Mouse (Mus musculus): Measurements from ENCODE around the gene Adam19. TPM values are rescaled to one million over a fixed set of nuclear protein-coding genes. Genes with fewer than 3 reads are reported as not detected.

Gene Adam19
- polyA plus RNA-seq, 1 experiment from 2014 or later, result 8.8 TPM

DNA sequence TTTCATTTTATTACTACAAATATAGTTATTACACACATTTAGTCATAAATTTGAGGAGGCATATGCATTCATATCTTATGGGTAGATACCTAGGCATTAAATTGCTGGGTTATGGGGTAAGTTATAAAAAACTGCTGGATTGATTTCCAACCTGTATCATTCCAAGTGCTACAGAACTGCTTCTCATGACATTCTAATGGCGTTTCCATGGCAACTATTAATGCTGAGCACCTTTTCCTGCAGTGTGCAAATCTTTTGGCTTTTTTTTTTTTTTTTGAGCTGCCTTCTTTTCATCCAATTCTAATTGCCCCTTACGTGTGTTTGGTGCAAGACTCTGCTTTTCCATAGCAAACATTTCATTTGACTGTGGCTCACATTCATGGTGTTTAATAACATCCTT is 25.8 kb upstream of the Adam19 start:
- Histone ChIP-seq H3K27me3 (replicated peaks; ENCODE audit: control insufficient read depth, insufficient read depth, low read length) (no peaks in the 10 kb centered on the region), H3K9me3 (ENCODE audit: control insufficient read depth, low read length) (no peaks in the 10 kb centered on the region), H3K4me3 (ENCODE audit: low read depth, low read length) (no peak overlapping the region), H3K4me2 (no peak overlapping the region), H3K27ac (ENCODE audit: low read depth, low read length) (no peak overlapping the region), H3K9ac (ENCODE audit: low read depth, low read length) (no peak overlapping the region), H3K36me3 (ENCODE audit: control insufficient read depth, insufficient read depth, low read length) (no peaks in the 10 kb centered on the region), H3K4me1 (replicated peaks; ENCODE audit: control insufficient read depth, insufficient read depth, low read length) (no peaks in the 10 kb centered on the region)
- no peak for DNase-seq (ENCODE audit: low spot score)
- WGBS, result 73% methylated on average over 2 of the region's 2 CpGs
- ATAC-seq (replicated peaks; ENCODE audit: low FRiP score), result no peak

- no peak overlapping the region for H3K4me2 ChIP-seq
- no peak overlapping the region for H3K4me3 ChIP-seq (ENCODE audit: low read depth, low read length)
- H3K9ac ChIP-seq (ENCODE audit: low read depth, low read length), result no peak overlapping the region
- H3K27me3 ChIP-seq (replicated peaks; ENCODE audit: control insufficient read depth, insufficient read depth, low read length), result no peaks in the 10 kb centered on the region
- WGBS, result 52% methylated on average over 3 of the region's 3 CpGs
- DNase-seq (ENCODE audit: low spot score), result no peak
- H3K9me3 ChIP-seq (ENCODE audit: control insufficient read depth, low read length), result no peaks in the 10 kb centered on the region
- ATAC-seq (replicated peaks; ENCODE audit: low FRiP score), result no peak
- H3K36me3 ChIP-seq (ENCODE audit: control insufficient read depth, insufficient read depth, low read length), result no peaks in the 10 kb centered on the region
- no peak overlapping the region for H3K27ac ChIP-seq (ENCODE audit: low read depth, low read length)
- no peaks in the 10 kb centered on the region for H3K4me1 ChIP-seq (replicated peaks; ENCODE audit: control insufficient read depth, insufficient read depth, low read length)
Measured at GRCm38 (mm10) chr11:46031470-46031869, 24.3 kb upstream of the Adam19 start.

DNA sequence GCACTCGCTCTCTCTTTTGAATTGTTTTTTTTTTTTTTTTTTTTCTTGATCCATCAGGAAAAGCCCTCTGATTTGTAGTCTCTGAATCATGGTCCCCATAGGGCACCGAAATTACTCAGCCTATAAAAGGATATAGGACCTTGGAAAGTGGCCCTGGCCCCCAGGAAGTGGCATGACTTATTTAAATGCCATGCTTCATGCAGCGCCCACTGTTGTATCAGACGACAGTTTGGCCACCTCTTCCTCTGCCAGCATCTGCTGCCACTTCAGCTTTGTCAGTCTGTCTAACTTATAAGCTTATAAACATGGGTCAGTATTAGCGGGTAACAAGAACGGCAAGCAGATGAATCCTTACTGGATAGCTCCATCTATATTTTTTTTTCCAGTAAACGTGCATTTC is 22.8 kb upstream of the Adam19 start:
- no peak for DNase-seq (ENCODE audit: low spot score)
- WGBS, result 79% methylated on average over 7 of the region's 7 CpGs
- Histone ChIP-seq H3K4me3 (ENCODE audit: low read depth, low read length) (no peak overlapping the region), H3K4me2 (no peak overlapping the region), H3K9me3 (ENCODE audit: control insufficient read depth, low read length) (no peaks in the 10 kb centered on the region), H3K4me1 (replicated peaks; ENCODE audit: control insufficient read depth, insufficient read depth, low read length) (no peaks in the 10 kb centered on the region), H3K36me3 (ENCODE audit: control insufficient read depth, insufficient read depth, low read length) (no peaks in the 10 kb centered on the region), H3K27ac (ENCODE audit: low read depth, low read length) (no peak overlapping the region), H3K9ac (ENCODE audit: low read depth, low read length) (no peak overlapping the region), H3K27me3 (replicated peaks; ENCODE audit: control insufficient read depth, insufficient read depth, low read length) (no peaks in the 10 kb centered on the region)
- ATAC-seq (replicated peaks; ENCODE audit: low FRiP score), result no peak

DNA sequence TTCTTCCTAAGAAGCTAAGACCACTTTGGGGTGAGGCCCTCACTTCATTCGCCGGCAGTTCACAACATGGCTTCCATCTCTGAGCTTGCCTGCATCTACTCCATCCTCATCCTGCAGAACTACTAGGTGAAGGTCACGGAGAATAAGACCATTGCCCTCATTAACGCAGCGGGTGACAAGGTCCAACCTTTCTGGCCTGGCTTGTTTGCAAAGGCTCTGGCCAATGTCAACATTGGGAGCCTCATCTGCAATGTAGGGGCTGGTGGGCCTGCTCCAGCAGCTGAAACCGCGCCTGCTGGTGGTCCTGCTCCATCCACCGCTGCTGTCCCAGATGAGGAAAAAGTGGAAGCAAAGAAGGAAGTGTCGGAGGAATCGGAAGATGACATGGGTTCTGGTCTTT is 19.4 kb upstream of the Adam19 start:
- ATAC-seq (replicated peaks; ENCODE audit: low FRiP score), result 0 out of 2 replicates have a peak, but pooled peaks have one; percentile 39
- no peak overlapping the region for H3K27ac ChIP-seq (ENCODE audit: low read depth, low read length)
- no peak for DNase-seq (ENCODE audit: low spot score)
- 83% methylated on average over 10 of the region's 10 CpGs for WGBS
- no peak overlapping the region for H3K4me3 ChIP-seq (ENCODE audit: low read depth, low read length)
- no peaks in the 10 kb centered on the region for H3K4me1 ChIP-seq (replicated peaks; ENCODE audit: control insufficient read depth, insufficient read depth, low read length)
- no peaks in the 10 kb centered on the region for H3K9me3 ChIP-seq (ENCODE audit: control insufficient read depth, low read length)
- H3K27me3 ChIP-seq (replicated peaks; ENCODE audit: control insufficient read depth, insufficient read depth, low read length), result no peaks in the 10 kb centered on the region
- no peak overlapping the region for H3K4me2 ChIP-seq
- H3K36me3 ChIP-seq (ENCODE audit: control insufficient read depth, insufficient read depth, low read length), result no peaks in the 10 kb centered on the region
- no peak overlapping the region for H3K9ac ChIP-seq (ENCODE audit: low read depth, low read length)

DNA sequence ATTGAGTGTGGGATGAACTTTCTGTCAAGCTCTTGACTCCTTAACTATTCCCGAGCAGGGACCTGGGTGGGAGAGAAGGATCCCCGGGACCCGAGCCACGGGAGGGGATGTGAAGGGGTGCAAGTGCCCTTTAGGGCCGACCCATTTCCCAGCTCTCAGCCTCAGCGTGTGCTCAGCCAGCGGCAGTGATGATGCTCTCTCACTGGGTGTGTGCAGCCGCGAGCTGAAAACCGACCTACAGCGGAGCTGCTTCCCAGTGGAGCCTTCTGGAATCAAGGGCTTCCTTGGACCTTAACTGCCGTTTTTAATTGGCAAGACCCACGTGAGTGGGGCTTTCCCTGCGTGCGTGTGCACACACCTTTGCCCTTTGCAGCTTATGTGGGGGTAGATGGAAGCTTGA is 16.9 kb upstream of the Adam19 start:
- Histone ChIP-seq H3K4me1 (replicated peaks; ENCODE audit: control insufficient read depth, insufficient read depth, low read length) (no peaks in the 10 kb centered on the region), H3K4me2 (peak overlapping the region; percentile 4; the same call in 1 of the 2 replicates), H3K36me3 (ENCODE audit: control insufficient read depth, insufficient read depth, low read length) (no peaks in the 10 kb centered on the region), H3K4me3 (ENCODE audit: low read depth, low read length) (no peak overlapping the region), H3K27ac (ENCODE audit: low read depth, low read length) (no peak overlapping the region), H3K9ac (ENCODE audit: low read depth, low read length) (no peak overlapping the region), H3K9me3 (ENCODE audit: control insufficient read depth, low read length) (no peaks in the 10 kb centered on the region), H3K27me3 (replicated peaks; ENCODE audit: control insufficient read depth, insufficient read depth, low read length) (no peaks in the 10 kb centered on the region)
- 72% methylated on average over 15 of the region's 15 CpGs for WGBS
- DNase-seq (ENCODE audit: low spot score) (no peak), ATAC-seq (replicated peaks; ENCODE audit: low FRiP score) (no peak)

DNA sequence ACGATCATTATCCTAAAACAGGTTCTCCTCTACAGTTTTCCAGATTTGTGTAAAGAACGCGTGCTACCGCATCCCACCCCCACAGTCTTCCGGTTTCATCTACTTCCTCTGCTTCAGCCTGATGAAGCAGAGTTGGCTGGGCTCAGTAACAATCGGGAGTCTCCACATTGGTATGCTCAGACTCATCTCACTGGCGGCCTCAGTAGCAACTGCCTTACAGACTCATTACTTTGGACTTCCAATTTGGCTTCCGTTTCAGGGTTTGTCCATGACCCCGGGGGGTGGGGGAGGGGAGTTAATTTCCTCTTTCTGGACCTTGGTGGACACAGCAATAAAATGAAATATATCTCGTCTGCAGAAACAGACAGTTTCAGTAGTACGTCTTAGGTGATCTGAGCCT is 16.5 kb upstream of the Adam19 start:
- no peak overlapping the region for H3K4me3 ChIP-seq (ENCODE audit: low read depth, low read length)
- ATAC-seq (replicated peaks; ENCODE audit: low FRiP score) (no peak), DNase-seq (ENCODE audit: low spot score) (no peak)
- H3K9ac ChIP-seq (ENCODE audit: low read depth, low read length), result no peak overlapping the region
- no peaks in the 10 kb centered on the region for H3K9me3 ChIP-seq (ENCODE audit: control insufficient read depth, low read length)
- H3K36me3 ChIP-seq (ENCODE audit: control insufficient read depth, insufficient read depth, low read length), result no peaks in the 10 kb centered on the region
- H3K4me1 ChIP-seq (replicated peaks; ENCODE audit: control insufficient read depth, insufficient read depth, low read length), result no peaks in the 10 kb centered on the region
- 42% methylated on average over 11 of the region's 11 CpGs for WGBS
- H3K4me2 ChIP-seq, result peak overlapping the region; percentile 4; the same call in 1 of the 2 replicates
- H3K27ac ChIP-seq (ENCODE audit: low read depth, low read length), result no peak overlapping the region
- H3K27me3 ChIP-seq (replicated peaks; ENCODE audit: control insufficient read depth, insufficient read depth, low read length), result no peaks in the 10 kb centered on the region

GRCm38 (mm10) chr11:46040841-46041556 is 14.8 kb upstream of the Adam19 start:
- H3K4me2 ChIP-seq, result no peak overlapping the region
- no peak for ATAC-seq (replicated peaks; ENCODE audit: low FRiP score)
- DNase-seq (ENCODE audit: low spot score), result no peak
- H3K9ac ChIP-seq (ENCODE audit: low read depth, low read length), result no peak overlapping the region
- no peak overlapping the region for H3K4me3 ChIP-seq (ENCODE audit: low read depth, low read length)
- no peaks in the 10 kb centered on the region for H3K9me3 ChIP-seq (ENCODE audit: control insufficient read depth, low read length)
- no peak overlapping the region for H3K27ac ChIP-seq (ENCODE audit: low read depth, low read length)
- no peaks in the 10 kb centered on the region for H3K36me3 ChIP-seq (ENCODE audit: control insufficient read depth, insufficient read depth, low read length)
- no peaks in the 10 kb centered on the region for H3K4me1 ChIP-seq (replicated peaks; ENCODE audit: control insufficient read depth, insufficient read depth, low read length)
- no peaks in the 10 kb centered on the region for H3K27me3 ChIP-seq (replicated peaks; ENCODE audit: control insufficient read depth, insufficient read depth, low read length)
- 73% methylated on average over 9 of the region's 9 CpGs for WGBS

DNA sequence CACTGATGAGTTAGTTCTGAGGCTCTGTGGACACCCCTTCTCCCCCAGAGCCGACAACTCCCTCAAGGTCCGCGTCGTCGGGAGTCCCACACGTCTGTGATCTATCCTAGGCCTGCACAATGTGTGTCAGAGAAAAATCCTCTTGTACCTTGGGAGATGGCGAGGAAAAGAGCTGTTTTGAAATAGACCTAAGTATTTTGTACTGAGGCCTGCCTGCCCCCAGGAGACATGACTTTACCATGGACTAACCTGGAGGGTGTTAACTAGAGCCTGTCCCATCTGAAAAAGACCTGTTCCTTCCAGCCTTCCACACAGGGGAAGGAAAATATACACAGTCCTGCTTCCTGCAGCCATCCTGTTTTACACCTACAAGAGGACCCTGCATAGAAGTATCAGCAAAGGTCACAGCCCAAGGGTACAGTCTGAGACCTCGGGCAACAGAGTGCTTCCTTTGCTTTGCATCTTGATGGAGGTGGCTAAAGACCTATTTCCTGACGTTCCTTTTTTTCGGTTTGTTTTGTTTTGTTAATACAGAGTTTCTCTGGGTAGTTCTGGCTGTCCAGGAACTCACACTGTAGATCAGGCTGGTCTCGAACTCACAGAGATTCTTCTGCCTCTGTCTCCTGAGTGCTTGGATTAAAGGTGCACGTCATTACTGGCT is 14.1 kb upstream of the Adam19 start:
- Histone ChIP-seq H3K27me3 (replicated peaks; ENCODE audit: control insufficient read depth, insufficient read depth, low read length) (no peaks in the 10 kb centered on the region), H3K4me3 (ENCODE audit: low read depth, low read length) (no peak overlapping the region), H3K9me3 (ENCODE audit: control insufficient read depth, low read length) (no peaks in the 10 kb centered on the region), H3K4me2 (no peak overlapping the region), H3K36me3 (ENCODE audit: control insufficient read depth, insufficient read depth, low read length) (no peaks in the 10 kb centered on the region), H3K4me1 (replicated peaks; ENCODE audit: control insufficient read depth, insufficient read depth, low read length) (no peaks in the 10 kb centered on the region), H3K9ac (ENCODE audit: low read depth, low read length) (no peak overlapping the region), H3K27ac (ENCODE audit: low read depth, low read length) (no peak overlapping the region)
- ATAC-seq (replicated peaks; ENCODE audit: low FRiP score), result no peak
- DNase-seq (ENCODE audit: low spot score), result no peak
- 73% methylated on average over 12 of the region's 12 CpGs for WGBS

DNA sequence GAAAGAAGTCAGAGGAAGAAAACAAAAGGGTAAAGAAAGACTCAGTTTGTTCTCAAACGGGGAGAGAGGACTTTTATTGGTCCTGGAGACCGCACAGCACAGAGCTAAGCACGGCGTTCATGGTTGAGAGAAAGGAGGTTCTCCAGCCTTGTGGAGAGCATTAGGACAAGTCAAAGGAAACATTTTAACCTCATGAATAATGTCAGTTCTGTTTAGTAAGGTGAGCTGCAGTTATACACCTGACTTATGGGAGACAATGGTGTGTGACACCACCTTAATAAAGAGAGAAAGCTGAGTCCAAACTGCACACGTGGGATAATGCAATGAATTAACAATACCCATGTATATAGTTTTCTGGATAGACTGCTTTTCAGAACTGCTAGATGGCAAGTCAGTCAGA is 11.0 kb upstream of the Adam19 start:
- H3K9ac ChIP-seq (ENCODE audit: low read depth, low read length), result no peak overlapping the region
- H3K27me3 ChIP-seq (replicated peaks; ENCODE audit: control insufficient read depth, insufficient read depth, low read length), result no peaks in the 10 kb centered on the region
- no peak overlapping the region for H3K4me2 ChIP-seq
- H3K9me3 ChIP-seq (ENCODE audit: control insufficient read depth, low read length), result no peaks in the 10 kb centered on the region
- 89% methylated on average over 5 of the region's 5 CpGs for WGBS
- H3K27ac ChIP-seq (ENCODE audit: low read depth, low read length), result no peak overlapping the region
- no peaks in the 10 kb centered on the region for H3K4me1 ChIP-seq (replicated peaks; ENCODE audit: control insufficient read depth, insufficient read depth, low read length)
- no peaks in the 10 kb centered on the region for H3K36me3 ChIP-seq (ENCODE audit: control insufficient read depth, insufficient read depth, low read length)
- DNase-seq (ENCODE audit: low spot score), result no peak
- ATAC-seq (replicated peaks; ENCODE audit: low FRiP score), result no peak
- no peak overlapping the region for H3K4me3 ChIP-seq (ENCODE audit: low read depth, low read length)

All from liver, embryonic 11.5 days (tissue).